Mouse (Mus musculus) megakaryocyte progenitor cell, adult 5-6 weeks (primary cell): Measurements from ENCODE around the gene Vgll4. TPM values are rescaled to one million over a fixed set of nuclear protein-coding genes. Genes with fewer than 3 reads are reported as not detected.
A peak's percentile ranks its signal among the peaks of the same experiment; 100 is the strongest.

ENCODE experiments used
- ATAC-seq: replicated peaks from 2 replicates; pipeline ENCODE4 v1.8.0; 2016; ENCODE audit warnings: mild to moderate bottlenecking, moderate TSS enrichment, inconsistent platforms; ENCODE audit not compliant: poor library complexity
- total RNA-seq, 2 experiments: library from RNA; stranded (forward) in 1 of 2; stranded (reverse) in 1 of 2; fragments of 157-497, 149-512 nt in 1 of 2; fragments of 200-1000 nt in 1 of 2; gene quantifications; 2 replicates each; pipeline versions ENCODE4 v1.2.3 to v1.2.4; 2015 to 2017

Vgll4 gene
- total RNA-seq, 2 experiments from 2014 or later, result 14.0 to 23.1 TPM

GRCm38 (mm10) chr6:114854368-114854767, 115.4 kb downstream of the Vgll4 start:
- ATAC-seq, result no peak

DNA sequence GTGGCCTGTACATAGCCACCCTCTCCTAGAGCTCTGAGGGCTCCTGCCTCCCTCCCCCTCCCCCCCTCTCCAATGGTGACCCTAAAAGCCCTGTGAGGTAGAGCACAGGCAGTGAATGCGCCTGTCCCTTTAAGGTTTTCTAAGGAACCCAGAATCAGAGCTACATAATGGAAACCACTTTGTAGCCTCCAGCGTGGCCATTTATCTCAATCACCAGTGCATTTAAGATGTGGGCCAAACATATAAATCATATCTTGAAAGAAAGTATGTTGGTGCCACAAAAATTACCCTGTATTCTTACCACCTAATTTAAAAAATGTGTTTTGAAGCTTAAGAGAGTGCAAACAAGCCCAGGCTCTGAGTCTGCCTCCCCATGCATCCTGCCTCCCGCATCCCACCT, 117.1 kb downstream of the Vgll4 start:
- ATAC-seq, result no peak

GRCm38 (mm10) chr6:114851688-114852087, 118.1 kb downstream of the Vgll4 start:
- no peak for ATAC-seq

DNA sequence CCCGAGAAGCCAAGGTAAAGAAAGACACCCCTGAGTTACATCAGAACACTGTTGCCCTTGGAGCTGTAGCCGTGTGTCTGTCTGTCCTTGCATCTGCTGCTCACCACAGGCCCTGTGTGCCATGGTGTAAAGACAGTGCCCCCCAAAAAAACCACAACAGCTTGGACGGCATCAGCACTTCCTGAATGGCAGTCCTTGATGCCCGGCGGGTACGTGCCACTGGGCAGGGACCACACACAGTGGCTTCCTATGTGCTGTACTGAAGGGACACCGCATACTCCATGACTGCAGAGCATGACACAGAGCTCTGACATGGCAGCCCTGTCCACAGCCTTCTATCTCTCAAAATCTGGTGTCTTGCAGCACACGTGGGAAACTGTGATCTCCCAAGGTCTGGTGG, 120.0 kb downstream of the Vgll4 start:
- ATAC-seq, result peak; percentile 63

DNA sequence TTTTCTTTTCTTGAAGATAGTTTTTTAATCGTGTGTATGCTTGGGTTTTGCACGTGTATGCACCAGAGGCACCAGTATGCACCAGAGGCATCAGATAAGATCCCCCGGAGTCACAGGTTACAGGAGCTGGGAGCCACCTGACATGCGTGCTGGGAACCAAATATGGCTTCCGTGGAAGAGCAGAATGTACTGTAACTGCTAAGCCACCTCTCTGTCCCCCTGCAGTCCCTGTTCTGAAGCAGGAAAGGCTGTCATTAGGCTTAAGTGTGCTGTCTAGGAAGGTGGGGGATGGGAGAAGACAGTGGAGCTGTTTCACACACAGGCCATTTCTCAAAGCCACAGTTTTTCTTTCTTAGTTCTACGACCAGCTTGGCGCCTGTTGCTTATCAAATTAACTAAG, 121.0 kb downstream of the Vgll4 start:
- ATAC-seq, result peak; percentile 47

DNA sequence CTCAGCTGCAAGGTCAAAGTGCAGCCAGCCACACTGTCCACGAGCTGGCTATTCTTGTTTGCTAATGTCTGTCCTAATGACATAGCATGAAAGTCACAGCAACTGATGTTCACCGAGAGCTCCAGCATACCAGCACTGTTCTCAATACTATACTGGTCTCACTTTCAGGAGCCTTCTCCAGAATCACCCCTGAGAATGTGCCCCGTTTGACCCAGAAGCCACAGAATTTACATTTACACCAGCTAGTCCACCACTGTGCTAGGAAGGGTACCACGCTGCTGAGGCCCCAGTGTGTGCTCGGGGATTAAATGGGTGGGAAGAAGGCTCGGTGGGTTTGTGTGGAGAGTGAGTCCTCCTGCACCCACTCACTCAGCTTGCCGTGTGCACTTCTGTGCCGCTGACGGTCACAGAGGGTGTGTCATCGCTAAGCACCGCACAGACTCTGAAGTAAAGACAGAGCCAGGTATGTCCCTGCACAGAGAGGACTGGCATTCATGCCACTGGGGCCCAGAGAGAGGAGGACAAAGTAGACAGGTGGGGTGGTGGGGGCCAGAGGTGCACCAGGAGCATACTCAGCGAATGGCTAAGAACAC, 122.1 kb downstream of the Vgll4 start:
- ATAC-seq, result no peak

GRCm38 (mm10) chr6:114846153-114846772, 123.5 kb downstream of the Vgll4 start:
- no peak for ATAC-seq

DNA sequence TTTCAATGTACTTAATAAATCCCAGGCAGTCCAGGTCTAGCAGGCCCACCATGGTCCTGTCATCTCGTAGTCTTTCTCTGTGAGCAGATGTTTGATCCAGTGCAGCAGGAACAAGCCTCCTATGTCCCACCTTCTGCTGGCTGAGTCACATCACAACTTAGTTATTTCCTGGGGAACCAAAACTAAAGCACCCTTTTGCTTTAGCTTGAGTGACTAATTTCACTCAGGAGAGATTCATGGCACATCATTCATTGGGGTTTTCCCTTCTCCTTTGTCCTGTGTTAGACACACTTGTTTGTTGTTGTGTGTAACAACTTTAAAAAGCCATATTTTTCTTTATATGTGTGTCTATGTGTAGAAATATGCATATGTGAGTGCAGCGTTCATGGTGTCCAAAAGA, 126.9 kb downstream of the Vgll4 start:
- no peak for ATAC-seq

DNA sequence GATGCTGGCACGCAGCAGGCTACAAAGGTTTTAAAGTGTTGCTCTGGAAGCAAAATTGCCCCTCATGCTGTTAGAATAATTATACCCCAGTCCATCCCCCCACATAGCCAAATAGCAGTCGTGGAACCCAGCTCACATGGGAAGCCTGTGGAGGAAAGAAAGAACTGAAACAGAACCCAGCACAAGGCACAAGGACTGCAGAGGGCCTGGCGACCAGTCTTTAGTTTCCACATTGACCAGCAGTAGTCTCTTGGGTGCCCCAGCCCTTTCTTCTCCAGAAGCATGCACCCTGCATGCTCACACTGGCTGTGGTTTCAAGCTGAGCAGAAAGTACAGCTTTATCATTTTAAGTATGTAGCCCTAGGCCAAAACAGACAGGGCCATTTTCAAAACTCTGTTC, 127.7 kb downstream of the Vgll4 start:
- no peak for ATAC-seq

GRCm38 (mm10) chr6:114840012-114840411, 129.8 kb downstream of the Vgll4 start:
- peak; percentile 45 for ATAC-seq

DNA sequence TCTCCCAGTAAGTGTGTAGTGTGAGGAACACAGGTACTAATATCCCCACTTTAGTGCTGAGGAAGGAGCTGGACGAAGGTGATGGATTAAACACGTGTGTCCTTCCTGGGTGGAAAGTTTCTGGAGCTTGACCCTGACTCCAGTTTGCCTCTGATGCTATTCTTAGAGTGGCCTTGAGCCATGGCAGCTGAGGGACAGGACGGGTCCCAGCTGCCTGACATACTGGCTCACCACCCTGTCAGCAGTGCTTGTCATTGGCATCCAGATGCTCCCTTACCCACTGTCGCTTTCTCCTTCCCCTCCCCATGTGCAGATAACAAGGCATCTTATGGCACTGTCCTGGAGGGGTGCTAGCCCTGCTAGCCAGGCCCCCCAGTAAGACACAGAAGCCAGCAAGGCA, 130.9 kb downstream of the Vgll4 start:
- no peak for ATAC-seq

DNA sequence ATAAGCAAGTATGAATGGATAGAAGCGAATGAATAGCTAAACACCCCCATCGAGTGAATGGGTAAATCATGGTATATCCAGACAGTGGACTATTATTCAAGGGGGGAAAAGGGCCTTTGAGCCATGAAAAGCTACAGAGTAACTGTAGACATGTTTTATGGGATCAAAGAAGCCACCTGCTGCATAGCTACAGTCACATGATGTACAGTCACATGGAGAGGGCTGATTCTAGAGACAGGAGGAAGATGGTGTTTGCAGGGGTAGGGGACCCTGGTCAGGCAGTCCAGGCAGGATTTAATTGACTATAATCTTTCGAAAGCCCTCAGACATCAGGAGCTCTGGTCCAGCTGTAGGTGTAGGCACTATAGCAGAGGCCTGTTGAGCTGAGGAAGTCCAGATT, 133.4 kb downstream of the Vgll4 start:
- no peak for ATAC-seq

DNA sequence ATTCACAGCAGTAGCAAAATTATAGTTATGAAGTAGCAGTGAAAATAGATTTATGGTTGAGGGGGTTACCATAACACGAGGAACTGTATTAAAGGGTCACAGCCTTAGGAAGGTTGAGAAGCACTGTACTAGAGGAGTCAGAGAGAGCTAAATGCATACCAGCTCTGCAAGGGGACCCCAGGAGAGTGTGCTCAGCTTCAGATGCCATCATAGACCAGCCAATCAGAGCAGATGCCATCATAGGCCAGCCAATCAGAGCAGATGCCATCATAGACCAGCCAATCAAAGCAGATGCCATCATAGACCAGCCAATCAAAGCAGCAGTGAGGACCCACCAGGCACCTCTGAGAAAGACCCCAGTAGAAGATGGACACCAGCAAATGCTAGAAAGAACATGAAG, 134.0 kb downstream of the Vgll4 start:
- ATAC-seq, result no peak

- no peak for ATAC-seq
Observed at GRCm38 (mm10) chr6:114835344-114835743, 134.4 kb downstream of the Vgll4 start.

DNA sequence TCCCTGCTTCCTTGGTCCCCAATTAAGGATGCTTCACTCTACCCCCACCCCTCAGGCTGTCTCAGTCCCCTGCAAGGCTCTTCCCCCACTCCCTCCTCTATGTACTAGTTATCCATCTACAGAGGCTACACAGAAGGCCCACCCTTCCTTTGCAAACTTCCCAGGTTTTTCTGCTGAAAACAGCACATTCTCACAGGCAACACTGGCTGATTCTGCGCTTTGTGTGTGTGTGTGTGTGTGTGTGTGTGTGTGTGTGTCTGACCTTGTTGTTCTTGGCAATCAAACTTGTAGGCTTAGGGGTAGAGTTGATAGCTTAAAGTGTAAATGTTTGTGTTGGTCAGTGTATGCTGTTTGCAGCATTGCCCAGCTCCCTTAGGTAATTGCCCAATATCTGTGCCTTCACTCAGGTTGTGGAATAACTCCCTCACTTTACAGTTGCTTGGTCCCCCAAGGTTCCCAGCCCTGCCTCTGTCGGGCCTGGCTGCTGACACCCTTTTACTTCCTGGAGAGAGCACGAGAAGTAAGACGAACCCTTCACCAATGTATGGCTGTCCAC, 135.9 kb downstream of the Vgll4 start:
- ATAC-seq, result no peak

DNA sequence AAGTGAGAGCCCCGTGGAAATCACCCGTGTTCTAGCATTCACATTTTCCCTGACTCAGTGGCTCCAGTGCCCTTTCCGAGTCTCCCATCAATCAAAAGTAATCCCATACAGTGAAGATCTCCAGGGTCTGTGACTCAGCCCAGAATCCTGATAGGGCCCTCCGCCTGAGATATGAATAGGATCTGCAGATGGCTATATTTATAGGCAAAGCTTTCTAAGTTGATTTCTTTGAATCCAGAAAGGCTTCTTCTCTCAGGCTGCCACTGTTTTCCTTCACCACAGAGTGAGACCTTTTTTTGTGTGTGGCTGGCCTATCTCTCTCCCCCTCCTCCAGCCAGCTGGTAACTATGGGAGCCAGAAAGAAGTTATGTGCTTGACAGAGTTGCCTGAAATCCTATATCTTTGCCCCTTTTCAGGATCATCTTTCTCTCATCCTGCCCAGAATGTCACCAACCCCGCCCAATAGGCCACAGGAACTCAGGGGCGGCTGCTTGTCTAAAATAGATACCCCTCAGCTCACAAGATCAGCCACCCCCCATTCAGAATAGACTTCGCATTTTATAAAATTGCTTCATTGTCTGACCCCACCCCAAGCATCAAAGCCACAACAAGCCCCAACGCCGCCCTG, 136.6 kb downstream of the Vgll4 start:
- no peak for ATAC-seq

DNA sequence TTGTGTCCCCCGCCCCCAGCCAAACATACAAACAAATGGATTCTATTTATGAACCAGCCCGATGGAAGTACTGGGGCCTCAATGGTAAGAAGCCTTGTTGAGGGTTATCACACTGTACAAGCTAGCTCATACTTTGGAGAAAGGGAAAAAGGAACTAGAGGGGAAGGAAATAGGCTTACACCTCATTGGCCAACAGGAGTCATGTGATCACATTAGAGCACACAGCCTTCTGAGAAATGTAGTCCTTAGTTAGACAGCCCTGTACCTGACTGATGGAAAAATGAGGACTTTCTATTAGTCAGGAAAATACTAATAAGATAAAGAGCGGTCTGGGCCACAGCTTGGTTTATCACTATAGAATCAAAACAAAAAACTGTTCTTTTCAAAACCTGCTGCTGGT, 138.0 kb downstream of the Vgll4 start:
- ATAC-seq, result peak; percentile 64

DNA sequence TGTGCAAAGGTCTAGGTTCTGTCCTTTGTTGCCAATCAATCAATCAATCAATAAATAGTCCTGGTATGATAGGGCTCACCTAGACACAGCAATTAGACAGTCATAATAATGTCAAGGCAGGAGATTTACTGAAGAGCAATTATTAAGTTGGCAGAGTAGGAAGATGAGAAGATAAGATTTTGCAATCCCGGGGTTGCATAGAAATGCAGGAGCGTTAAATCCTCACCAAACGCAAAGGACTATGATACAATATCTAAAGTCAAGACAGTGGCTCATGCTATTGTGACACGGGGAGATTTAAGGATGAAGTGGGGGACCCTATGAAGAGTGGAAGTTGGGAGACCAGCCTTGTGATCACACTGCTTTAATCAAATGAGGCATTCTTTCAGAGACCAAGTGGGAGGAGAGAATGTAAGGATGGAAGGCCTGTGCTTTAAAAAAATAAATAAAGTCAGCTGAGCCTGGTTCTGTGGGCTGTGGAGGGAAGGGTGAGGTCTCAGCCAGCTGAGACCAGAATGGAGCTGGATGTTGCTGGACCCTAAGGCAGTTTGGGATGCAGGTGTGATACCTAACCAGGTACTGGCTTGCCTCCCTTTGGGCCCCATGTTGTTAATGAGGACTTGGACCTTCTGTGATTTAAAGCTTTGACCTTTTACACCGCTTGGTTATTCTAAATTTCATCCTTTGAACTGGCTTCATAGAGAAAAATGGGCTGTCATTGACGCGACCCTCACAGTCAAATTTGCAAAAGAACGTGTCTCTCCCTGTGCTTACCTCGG, 139.9 kb downstream of the Vgll4 start:
- ATAC-seq, result no peak

DNA sequence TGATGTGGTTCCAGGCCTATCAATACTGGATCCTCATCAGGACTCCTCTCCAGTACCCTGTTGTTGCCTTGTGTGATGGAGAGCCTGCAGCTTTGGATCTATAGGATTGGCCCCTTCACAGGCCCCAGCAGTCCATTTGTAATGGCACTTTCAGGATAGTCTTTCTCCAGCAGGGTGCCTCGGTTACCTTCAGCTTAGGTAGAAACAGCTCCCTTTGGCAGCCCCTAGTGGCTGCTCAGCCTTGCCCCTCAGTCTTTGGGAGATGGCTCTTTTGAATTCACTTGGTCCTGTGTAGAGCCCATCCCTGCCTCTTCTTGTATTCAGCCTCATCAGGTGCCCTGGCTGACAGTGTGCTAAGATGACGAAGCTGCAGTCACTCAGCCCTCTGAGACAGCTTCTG, 142.9 kb downstream of the Vgll4 start:
- ATAC-seq, result peak; percentile 50; the same call in 1 of the 2 replicates

DNA sequence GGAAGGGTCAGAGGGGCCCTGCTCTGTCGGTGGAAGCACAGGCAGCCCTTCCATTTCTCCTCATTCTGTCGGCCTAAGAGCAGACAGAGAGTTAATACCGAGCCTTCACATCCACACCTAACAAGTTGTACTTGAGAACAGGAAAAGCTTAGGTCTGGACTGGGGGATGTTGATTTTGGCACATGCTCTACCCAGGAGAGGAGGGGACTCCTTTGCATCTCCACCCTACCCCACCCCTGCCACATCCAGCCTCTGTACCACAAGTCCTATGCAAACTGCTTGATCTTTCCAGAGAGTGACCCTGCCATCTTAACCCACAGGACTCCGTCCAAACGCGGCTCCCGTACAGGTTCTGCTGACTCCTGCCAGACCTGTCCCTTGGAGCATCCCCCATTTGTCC, 148.1 kb downstream of the Vgll4 start:
- no peak for ATAC-seq

DNA sequence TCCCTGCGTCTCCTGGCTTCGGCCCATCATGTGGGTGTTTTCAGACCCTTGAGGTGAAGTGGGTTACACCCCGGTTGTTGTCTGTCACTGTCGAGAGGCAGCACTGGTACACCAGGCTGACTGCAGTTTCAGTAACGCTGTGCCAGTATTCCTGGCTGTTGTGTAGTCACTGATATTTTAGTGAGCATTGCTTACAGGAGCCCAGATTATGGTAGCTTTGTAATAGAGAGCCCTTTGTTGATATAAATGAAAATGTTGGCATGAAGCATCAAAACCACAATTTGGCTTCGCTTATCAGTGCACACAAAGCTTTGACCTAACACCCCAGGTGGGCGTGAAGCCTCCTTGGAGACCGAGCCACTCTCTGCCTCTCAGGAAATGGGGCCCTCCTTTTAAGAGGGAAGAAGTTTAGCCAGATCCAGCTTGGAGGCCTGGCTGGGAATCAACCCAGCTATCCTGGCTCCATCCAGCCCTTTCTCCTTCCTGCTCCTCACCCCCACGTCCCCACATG, 149.8 kb downstream of the Vgll4 start:
- peak; percentile 58 for ATAC-seq
